ENCODE assay signal across 14 mouse cellular contexts in the genomic region with DNA sequence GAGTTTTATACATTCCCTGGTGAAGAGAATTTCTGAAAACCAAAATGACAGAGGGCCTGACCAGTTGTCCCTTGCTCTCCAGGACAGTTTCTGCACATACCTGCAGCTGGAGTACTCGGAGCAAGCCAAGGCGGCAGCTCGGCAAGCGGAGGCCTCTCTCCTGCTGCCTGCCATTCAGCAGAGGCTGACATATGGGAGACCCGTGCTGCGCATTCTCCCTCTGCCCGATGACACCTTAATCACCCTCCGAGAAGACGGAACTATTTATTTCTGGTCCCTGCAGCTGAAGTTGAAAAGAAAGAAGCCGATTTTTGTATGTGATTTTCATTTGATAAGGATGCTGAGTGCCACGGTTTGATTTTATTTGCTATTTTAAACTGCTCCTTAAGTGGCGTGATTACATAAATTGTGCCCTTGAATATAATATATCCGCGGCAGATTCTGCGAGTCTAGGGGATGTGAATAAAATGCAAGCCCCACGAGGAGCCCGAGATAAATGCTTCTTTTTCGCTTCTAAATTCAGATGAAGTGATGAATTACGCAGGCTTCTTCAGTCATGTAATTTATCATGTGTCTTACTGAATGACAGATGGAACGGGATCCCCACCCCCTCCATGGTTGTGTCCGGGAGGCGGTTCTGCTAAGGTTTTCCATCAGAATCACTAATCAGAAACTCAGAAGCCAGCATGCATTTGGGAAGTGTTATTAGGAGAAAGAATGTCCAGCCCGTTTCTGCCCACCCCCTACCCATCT. TPM values are rescaled to one million over a fixed set of nuclear protein-coding genes. Genes with fewer than 3 reads are reported as not detected.
DNase-seq lines count a peak whose midpoint lies in the region; ATAC-seq lines count a peak whose summit lies in the region.
"Had no signal": no experiment of that assay in that cellular context is flagged by ENCODE, and none has a peak within 500 bp of the region (broad histone marks: within the 10 kb centered on the region; RNA-seq: fewer than 3 reads in every experiment).

No protein-coding gene starts in this region.

- H3K9ac ChIP-seq in forebrain, embryonic 16.5 days (replicated peaks; ENCODE audit: low read depth, low read length) = peak overlapping the region; percentile 44
- peak overlapping the region; percentile 39; the same call in 1 of the 2 replicates for H3K9ac ChIP-seq in hindbrain, embryonic 16.5 days (ENCODE audit: low read depth, low read length)
- H3K9ac ChIP-seq in midbrain, embryonic 15.5 days = no peak overlapping the region
- H3K9ac ChIP-seq in heart, embryonic 12.5 days = no peak overlapping the region
- H3K9ac ChIP-seq: kidney, embryonic 15.5 days; limb, embryonic 12.5 days had no signal

- WGBS in forebrain, embryonic 16.5 days = 46% methylated on average over 23 of the region's 23 CpGs
- 43% methylated on average over 23 of the region's 23 CpGs for whole genome bisulfite sequencing in hindbrain, embryonic 16.5 days
- 49% methylated on average over 23 of the region's 23 CpGs for WGBS in midbrain, embryonic 15.5 days
- WGBS in heart, embryonic 12.5 days = 80% methylated on average over 23 of the region's 23 CpGs

- no peaks in the 10 kb centered on the region for H3K27me3 ChIP-seq in forebrain, embryonic 16.5 days (replicated peaks; ENCODE audit: control insufficient read depth, insufficient read depth, low read length)
- no peaks in the 10 kb centered on the region for H3K27me3 ChIP-seq in hindbrain, embryonic 16.5 days (replicated peaks; ENCODE audit: control insufficient read depth, insufficient read depth, low read length)
- H3K27me3 ChIP-seq in midbrain, embryonic 15.5 days (replicated peaks) = no peaks in the 10 kb centered on the region
- no peaks in the 10 kb centered on the region for H3K27me3 ChIP-seq in heart, embryonic 12.5 days (replicated peaks)
- H3K27me3 ChIP-seq: kidney, embryonic 15.5 days; limb, embryonic 12.5 days had no signal

- peak; percentile 80 for ATAC-seq in forebrain, embryonic 16.5 days
- peak; percentile 60; the same call in 1 of the 2 replicates for ATAC-seq in hindbrain, embryonic 16.5 days
- no peak for ATAC-seq in midbrain, embryonic 15.5 days (replicated peaks)
- ATAC-seq in heart, embryonic 12.5 days (ENCODE audit: insufficient number of reproducible peaks, low FRiP score) = no peak

- intact Hi-C loops in left cerebral cortex, postnatal 10 days (cut with DNase I) = no loop called here
- intact Hi-C loops in heart, postnatal 36 days (cut with DNase I) = no loop called here

- peak; percentile 46 to 50 for DNase-seq in left cerebral cortex, postnatal 10 days (ENCODE audit: extremely low spot score in 1 of 2, low spot score in 2 of 2)
- DNase-seq in left cerebral cortex, adult 9 months (ENCODE audit: low spot score in 2 of 2) = no peak
- DNase-seq in spleen, postnatal 4 days (ENCODE audit: low spot score in 2 of 2) = no peak
- no peak for DNase-seq in heart, postnatal 36 days
- DNase-seq: adrenal gland, adult 2 months; lung, adult 18-20 months had no signal

- H3K36me3 ChIP-seq in forebrain, embryonic 16.5 days (ENCODE audit: control insufficient read depth, insufficient read depth) = no peaks in the 10 kb centered on the region
- H3K36me3 ChIP-seq in hindbrain, embryonic 16.5 days (ENCODE audit: control insufficient read depth, insufficient read depth, low read length) = no peaks in the 10 kb centered on the region
- no peaks in the 10 kb centered on the region for H3K36me3 ChIP-seq in midbrain, embryonic 15.5 days (replicated peaks)
- H3K36me3 ChIP-seq in heart, embryonic 12.5 days = no peaks in the 10 kb centered on the region
- H3K36me3 ChIP-seq: kidney, embryonic 15.5 days; limb, embryonic 12.5 days had no signal

- no peaks in the 10 kb centered on the region for H3K9me3 ChIP-seq in forebrain, embryonic 16.5 days (ENCODE audit: control insufficient read depth, low read length)
- H3K9me3 ChIP-seq in hindbrain, embryonic 16.5 days (ENCODE audit: control insufficient read depth, low read length) = no peaks in the 10 kb centered on the region
- no peaks in the 10 kb centered on the region for H3K9me3 ChIP-seq in midbrain, embryonic 15.5 days
- H3K9me3 ChIP-seq in heart, embryonic 12.5 days (replicated peaks) = peaks cover 6% of the 10 kb centered on the region; the same call in 1 of the 2 replicates
- H3K9me3 ChIP-seq: kidney, embryonic 15.5 days had no signal

- peak overlapping the region; percentile 92 for H3K27ac ChIP-seq in forebrain, embryonic 16.5 days (ENCODE audit: low read length)
- peak overlapping the region; percentile 41 for H3K27ac ChIP-seq in hindbrain, embryonic 16.5 days (ENCODE audit: low read depth, low read length)
- H3K27ac ChIP-seq in midbrain, embryonic 15.5 days = peak overlapping the region; percentile 68
- H3K27ac ChIP-seq in heart, embryonic 12.5 days (ENCODE audit: poor library complexity, severe bottlenecking) = no peak overlapping the region
- H3K27ac ChIP-seq: kidney, embryonic 15.5 days; limb, embryonic 12.5 days had no signal

- peak overlapping the region; percentile 28 for H3K4me2 ChIP-seq in forebrain, embryonic 16.5 days (ENCODE audit: low read length)
- peak overlapping the region; percentile 4; the same call in 1 of the 2 replicates for H3K4me2 ChIP-seq in hindbrain, embryonic 16.5 days (ENCODE audit: low read length)
- H3K4me2 ChIP-seq in midbrain, embryonic 15.5 days = no peak overlapping the region; the same call in 1 of the 2 replicates
- H3K4me2 ChIP-seq in heart, embryonic 12.5 days = no peak overlapping the region
- H3K4me2 ChIP-seq: kidney, embryonic 15.5 days; limb, embryonic 12.5 days had no signal

- H3K4me3 ChIP-seq in forebrain, embryonic 16.5 days (replicated peaks; ENCODE audit: low read length) = no peak overlapping the region
- H3K4me3 ChIP-seq in hindbrain, embryonic 16.5 days (ENCODE audit: low read length) = no peak overlapping the region
- no peak overlapping the region for H3K4me3 ChIP-seq in midbrain, embryonic 15.5 days
- no peak overlapping the region for H3K4me3 ChIP-seq in heart, embryonic 12.5 days
- H3K4me3 ChIP-seq: kidney, embryonic 15.5 days; limb, embryonic 12.5 days had no signal

- H3K4me1 ChIP-seq in forebrain, embryonic 16.5 days (replicated peaks; ENCODE audit: control insufficient read depth, insufficient read depth, low read length) = peaks cover 18% of the 10 kb centered on the region
- no peaks in the 10 kb centered on the region; the same call in 1 of the 2 replicates for H3K4me1 ChIP-seq in hindbrain, embryonic 16.5 days (ENCODE audit: control insufficient read depth, insufficient read depth, low read depth, low read length)
- H3K4me1 ChIP-seq in midbrain, embryonic 15.5 days = peaks cover 11% of the 10 kb centered on the region
- peaks cover 8% of the 10 kb centered on the region for H3K4me1 ChIP-seq in heart, embryonic 12.5 days (replicated peaks)
- H3K4me1 ChIP-seq: kidney, embryonic 15.5 days had no signal

RNA-seq across cellular contexts. Expression of a gene that starts 24.9 kb away (rescaled TPM):
- total RNA-seq in left cerebral cortex, postnatal 10 days (2021) = 1 to 10 TPM; 1.1 to 1.4 TPM
- polyA plus RNA-seq in forebrain, embryonic 16.5 days (2015; fragmentation: Nextera tagmentation; extraction: Ambion mirVana) = 0.14 and 0.19 TPM in 2 replicates
- polyA plus RNA-seq in hindbrain, embryonic 16.5 days (2015; fragmentation: Nextera tagmentation; extraction: Ambion mirVana) = 0.24 TPM in 2 replicates
- 0.14 and 0.27 TPM in 2 replicates for polyA plus RNA-seq in midbrain, embryonic 15.5 days (2015; fragmentation: Nextera tagmentation; extraction: Ambion mirVana)
- not detected for total RNA-seq in heart, postnatal 36 days (2021)
- polyA plus RNA-seq in heart, embryonic 12.5 days (2016; fragmentation: Nextera tagmentation; extraction: Ambion mirVana) = 0.09 TPM in 1 of 2 replicates, not detected in the other
- total RNA-seq: adrenal gland, adult 2 months; heart, postnatal 25 days; megakaryocyte-erythroid progenitor cell, adult 5-6 weeks had no signal
- polyA plus RNA-seq: adrenal gland, adult 2 months; kidney, embryonic 15.5 days; limb, embryonic 12.5 days had no signal

Comparison
In these comparisons a context has a peak if more than half of its experiments do, and no peak if none do; other contexts are left out.
1. DNase-seq: peak in left cerebral cortex, postnatal 10 days (2 of 2); none in left cerebral cortex, adult 9 months (0 of 2), spleen, postnatal 4 days (0 of 2) and heart, postnatal 36 days (0 of 2).
2. ATAC-seq: peak in forebrain, embryonic 16.5 days (single experiment) and hindbrain, embryonic 16.5 days (single experiment); none in midbrain, embryonic 15.5 days (single experiment) and heart, embryonic 12.5 days (single experiment).
3. H3K4me2 ChIP-seq: peak in forebrain, embryonic 16.5 days (single experiment) and hindbrain, embryonic 16.5 days (single experiment); none in midbrain, embryonic 15.5 days (single experiment) and heart, embryonic 12.5 days (single experiment).
4. H3K9ac ChIP-seq: peak in forebrain, embryonic 16.5 days (single experiment) and hindbrain, embryonic 16.5 days (single experiment); none in midbrain, embryonic 15.5 days (single experiment) and heart, embryonic 12.5 days (single experiment).